Mouse (Mus musculus): Measurements from ENCODE around the gene Uspl1.

GRCm38 (mm10) chr5:149179826-149180225, 4.3 kb upstream of the Uspl1 start:
- no peak for TF ChIP-seq CTCF (IDR thresholded peaks at IDR 0.05; ENCODE audit: extremely low read depth, insufficient read length, insufficient replicate concordance, low read depth, low read length)
- no peak for TF ChIP-seq POLR2A (IDR thresholded peaks at IDR 0.05; ENCODE audit: low read depth, low read length)
